Mouse (Mus musculus): ENCODE results near the gene Btbd16. TPM values are rescaled to one million over a fixed set of nuclear protein-coding genes. Genes with fewer than 3 reads are reported as not detected.
A peak's percentile ranks its signal among the peaks of the same experiment; 100 is the strongest.

Gene Btbd16
- polyA plus RNA-seq, 1 experiment from 2014 or later: not detected

- H3K9me3 ChIP-seq (replicated peaks; ENCODE audit: low read length): no peaks in the 10 kb centered on the region
- H3K27ac ChIP-seq: no peak overlapping the region
- TF ChIP-seq CTCF (IDR thresholded peaks at IDR 0.05; ENCODE audit: low read depth): no peak
- no peak for DNase-seq (ENCODE audit: low spot score)
- no peaks in the 10 kb centered on the region for H3K36me3 ChIP-seq (ENCODE audit: insufficient read depth, low read length)
- H3K27me3 ChIP-seq (ENCODE audit: insufficient read depth, low read length): no peaks in the 10 kb centered on the region
- no peak overlapping the region for H3K4me3 ChIP-seq (replicated peaks; ENCODE audit: low read depth, low read length)
- H3K4me1 ChIP-seq (replicated peaks; ENCODE audit: insufficient read depth, low read length): no peaks in the 10 kb centered on the region
- H3K4me2 ChIP-seq (ENCODE audit: low read length): no peak overlapping the region
- no peak for ATAC-seq (replicated peaks; ENCODE audit: low FRiP score, low read depth)
- 86% methylated on average over 17 of the region's 17 CpGs for WGBS
- H3K9ac ChIP-seq (ENCODE audit: low read depth, low read length): no peak overlapping the region
Measured at GRCm38 (mm10) chr7:130847164-130847718, 73.4 kb downstream of the Btbd16 start.

GRCm38 (mm10) chr7:130854684-130855292, 80.9 kb downstream of the Btbd16 start:
- no peaks in the 10 kb centered on the region for H3K36me3 ChIP-seq (ENCODE audit: insufficient read depth, low read length)
- peaks cover 5% of the 10 kb centered on the region; the same call in 1 of the 2 replicates for H3K4me1 ChIP-seq (replicated peaks; ENCODE audit: insufficient read depth, low read length)
- no peak overlapping the region for H3K9ac ChIP-seq (ENCODE audit: low read depth, low read length)
- H3K4me2 ChIP-seq (ENCODE audit: low read length): no peak overlapping the region
- DNase-seq (ENCODE audit: low spot score) (no peak), ATAC-seq (replicated peaks; ENCODE audit: low FRiP score, low read depth) (no peak)
- no peaks in the 10 kb centered on the region for H3K27me3 ChIP-seq (ENCODE audit: insufficient read depth, low read length)
- H3K9me3 ChIP-seq (replicated peaks; ENCODE audit: low read length): no peaks in the 10 kb centered on the region
- H3K4me3 ChIP-seq (replicated peaks; ENCODE audit: low read depth, low read length): no peak overlapping the region
- 81% methylated on average over 4 of the region's 4 CpGs for WGBS
- no peak overlapping the region for H3K27ac ChIP-seq
- no peak for TF ChIP-seq CTCF (IDR thresholded peaks at IDR 0.05; ENCODE audit: low read depth)

DNA sequence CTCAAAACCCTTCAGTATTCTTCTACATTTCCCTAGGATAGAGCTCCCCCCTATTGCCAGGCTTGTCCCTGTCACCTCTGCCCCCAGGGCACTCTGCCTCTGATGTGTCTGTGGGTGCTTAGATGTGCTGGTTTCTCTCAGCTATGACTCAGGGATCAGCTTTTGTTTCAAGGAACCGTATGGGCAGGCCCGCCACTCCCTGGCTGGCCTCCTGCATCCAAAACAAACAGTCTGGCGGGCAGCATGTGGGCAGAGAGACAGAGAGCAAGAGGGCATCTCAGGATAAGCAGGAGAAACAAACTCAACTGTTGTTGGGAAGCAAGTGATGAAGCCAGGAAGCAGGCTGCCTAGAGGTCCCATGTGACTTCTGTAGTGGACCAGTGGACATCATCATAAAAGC, 81.8 kb downstream of the Btbd16 start:
- no peaks in the 10 kb centered on the region for H3K9me3 ChIP-seq (replicated peaks; ENCODE audit: low read length)
- no peak overlapping the region for H3K27ac ChIP-seq
- no peak overlapping the region for H3K9ac ChIP-seq (ENCODE audit: low read depth, low read length)
- WGBS: 29% methylated on average over 3 of the region's 3 CpGs
- H3K4me3 ChIP-seq (replicated peaks; ENCODE audit: low read depth, low read length): no peak overlapping the region
- H3K36me3 ChIP-seq (ENCODE audit: insufficient read depth, low read length): no peaks in the 10 kb centered on the region
- no peak overlapping the region for H3K4me2 ChIP-seq (ENCODE audit: low read length)
- peaks cover 6% of the 10 kb centered on the region; the same call in 1 of the 2 replicates for H3K4me1 ChIP-seq (replicated peaks; ENCODE audit: insufficient read depth, low read length)
- DNase-seq (ENCODE audit: low spot score) (no peak), ATAC-seq (replicated peaks; ENCODE audit: low FRiP score, low read depth) (no peak)
- no peak for TF ChIP-seq CTCF (IDR thresholded peaks at IDR 0.05; ENCODE audit: low read depth)
- H3K27me3 ChIP-seq (ENCODE audit: insufficient read depth, low read length): no peaks in the 10 kb centered on the region

GRCm38 (mm10) chr7:130857973-130858372, 84.1 kb downstream of the Btbd16 start:
- ATAC-seq (replicated peaks; ENCODE audit: low FRiP score, low read depth) (no peak), DNase-seq (ENCODE audit: low spot score) (no peak)
- Histone ChIP-seq H3K27me3 (ENCODE audit: insufficient read depth, low read length) (no peaks in the 10 kb centered on the region), H3K4me2 (ENCODE audit: low read length) (no peak overlapping the region), H3K9ac (ENCODE audit: low read depth, low read length) (no peak overlapping the region), H3K27ac (no peak overlapping the region), H3K4me3 (replicated peaks; ENCODE audit: low read depth, low read length) (no peak overlapping the region), H3K9me3 (replicated peaks; ENCODE audit: low read length) (no peaks in the 10 kb centered on the region), H3K4me1 (replicated peaks; ENCODE audit: insufficient read depth, low read length) (peaks cover 8% of the 10 kb centered on the region; the same call in 1 of the 2 replicates), H3K36me3 (ENCODE audit: insufficient read depth, low read length) (no peaks in the 10 kb centered on the region)
- 74% methylated on average over 6 of the region's 6 CpGs for WGBS
- TF ChIP-seq CTCF (IDR thresholded peaks at IDR 0.05; ENCODE audit: low read depth): no peak

DNA sequence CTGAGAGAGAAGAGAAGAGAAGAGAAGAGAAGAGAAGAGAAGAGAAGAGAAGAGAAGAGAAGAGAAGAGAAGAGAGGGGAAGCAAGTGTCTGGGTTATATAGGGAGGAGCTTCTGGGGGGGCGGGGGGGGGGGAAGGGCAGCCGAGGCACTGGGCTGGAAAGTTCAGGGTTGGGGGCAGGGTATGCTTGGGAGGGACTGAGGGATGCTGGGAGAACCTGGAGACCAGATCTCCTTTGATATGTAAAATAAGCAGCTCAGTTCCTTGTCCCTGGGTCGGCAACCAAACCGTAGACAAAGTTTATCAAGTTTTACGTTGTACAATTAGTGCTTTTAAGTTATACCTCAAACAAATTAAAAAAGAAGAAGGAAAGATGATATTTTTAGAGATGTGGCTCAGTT, 86.1 kb downstream of the Btbd16 start:
- Histone ChIP-seq H3K4me2 (ENCODE audit: low read length) (no peak overlapping the region), H3K27ac (no peak overlapping the region)
- WGBS: 29% methylated on average over 5 of the region's 5 CpGs

GRCm38 (mm10) chr7:130860721-130861142, 86.9 kb downstream of the Btbd16 start:
- Histone ChIP-seq H3K9ac (ENCODE audit: low read depth, low read length) (no peak overlapping the region), H3K36me3 (ENCODE audit: insufficient read depth, low read length) (no peaks in the 10 kb centered on the region), H3K4me1 (replicated peaks; ENCODE audit: insufficient read depth, low read length) (peaks cover 8% of the 10 kb centered on the region; the same call in 1 of the 2 replicates), H3K4me2 (ENCODE audit: low read length) (no peak overlapping the region), H3K4me3 (replicated peaks; ENCODE audit: low read depth, low read length) (no peak overlapping the region), H3K9me3 (replicated peaks; ENCODE audit: low read length) (no peaks in the 10 kb centered on the region), H3K27ac (0 out of 2 replicates have a peak overlapping the region, but pooled peaks have one; percentile 36), H3K27me3 (ENCODE audit: insufficient read depth, low read length) (no peaks in the 10 kb centered on the region)
- no peak for TF ChIP-seq CTCF (IDR thresholded peaks at IDR 0.05; ENCODE audit: low read depth)
- DNase-seq (ENCODE audit: low spot score) (no peak), ATAC-seq (replicated peaks; ENCODE audit: low FRiP score, low read depth) (no peak)
- 39% methylated on average over 11 of the region's 11 CpGs for WGBS

More for the DNA sequence above, 86.1 kb downstream of the Btbd16 start:
- TF ChIP-seq CTCF (IDR thresholded peaks at IDR 0.05; ENCODE audit: low read depth): no peak
- Histone ChIP-seq H3K9me3 (replicated peaks; ENCODE audit: low read length) (no peaks in the 10 kb centered on the region), H3K36me3 (ENCODE audit: insufficient read depth, low read length) (no peaks in the 10 kb centered on the region), H3K9ac (ENCODE audit: low read depth, low read length) (no peak overlapping the region), H3K27me3 (ENCODE audit: insufficient read depth, low read length) (no peaks in the 10 kb centered on the region), H3K4me3 (replicated peaks; ENCODE audit: low read depth, low read length) (no peak overlapping the region), H3K4me1 (replicated peaks; ENCODE audit: insufficient read depth, low read length) (peaks cover 8% of the 10 kb centered on the region; the same call in 1 of the 2 replicates)
- DNase-seq (ENCODE audit: low spot score) (no peak), ATAC-seq (replicated peaks; ENCODE audit: low FRiP score, low read depth) (no peak)

All from kidney, postnatal 0 days (tissue).